Comparison of ENCODE assay signal across 24 mouse cellular contexts in genomic region chr5:117089147-117089546, GRCm38 (mm10). TPM values are rescaled to one million over a fixed set of nuclear protein-coding genes. Genes with fewer than 3 reads are reported as not detected.
DNase-seq lines count a peak whose midpoint lies in the region; ATAC-seq lines count a peak whose summit lies in the region.
"Had no signal": no experiment of that assay in that cellular context is flagged by ENCODE, and none has a peak within 500 bp of the region (broad histone marks: within the 10 kb centered on the region; RNA-seq: fewer than 3 reads in every experiment).

No protein-coding gene starts in this region.

- peaks cover 21% of the 10 kb centered on the region for H3K36me3 ChIP-seq in hindbrain, embryonic 16.5 days (ENCODE audit: control insufficient read depth, insufficient read depth, low read length)

- ATAC-seq in inflammation-experienced regulatory T-cells, adult 6 months, result peak; percentile 71
- no peak for ATAC-seq in hindbrain, embryonic 16.5 days
- ATAC-seq: forebrain, embryonic 16.5 days; liver, postnatal 0 days; midbrain, embryonic 13.5 days had no signal

- 61% methylated on average over 3 of the region's 3 CpGs for WGBS in hindbrain, embryonic 16.5 days

- no peak overlapping the region for H3K4me2 ChIP-seq in hindbrain, embryonic 16.5 days (ENCODE audit: low read length)
- H3K4me2 ChIP-seq: midbrain, embryonic 13.5 days; neural tube, embryonic 12.5 days had no signal

- peak; percentile 27 for DNase-seq in embryo, embryonic 10 days (ENCODE audit: low spot score)
- DNase-seq in embryo, embryonic 10.5 days (ENCODE audit: low spot score), result no peak
- peak; percentile 8 for DNase-seq in NIH3T3 (ENCODE audit: low read depth)
- DNase-seq in heart, adult 18-20 months, result no peak
- DNase-seq in urinary bladder, postnatal 25 days (ENCODE audit: low spot score), result no peak
- DNase-seq: cerebellum, adult 11-12 months; cerebellum, postnatal 25 days; gastrocnemius, postnatal 10 days; heart, adult 11 months; heart, postnatal 10 days; kidney, adult 8-10 months; kidney, postnatal 14 days; liver; liver, postnatal 0 days; right cerebral cortex, postnatal 25 days had no signal

- H3K4me1 ChIP-seq in hindbrain, embryonic 16.5 days (ENCODE audit: control insufficient read depth, insufficient read depth, low read depth, low read length), result peaks cover 10% of the 10 kb centered on the region
- H3K4me1 ChIP-seq: neural tube, embryonic 12.5 days had no signal

- H3K4me3 ChIP-seq in hindbrain, embryonic 16.5 days (ENCODE audit: low read length), result no peak overlapping the region
- H3K4me3 ChIP-seq: forebrain, embryonic 10.5 days; heart, embryonic 12.5 days; limb, embryonic 10.5 days; midbrain, embryonic 13.5 days; neural tube, embryonic 12.5 days had no signal

- no peaks in the 10 kb centered on the region for H3K9me3 ChIP-seq in hindbrain, embryonic 16.5 days (ENCODE audit: control insufficient read depth, low read length)
- H3K9me3 ChIP-seq: forebrain, embryonic 10.5 days; heart, embryonic 12.5 days; limb, embryonic 10.5 days; midbrain, embryonic 13.5 days; neural tube, embryonic 12.5 days had no signal

- H3K27ac ChIP-seq in hindbrain, embryonic 16.5 days (ENCODE audit: low read depth, low read length), result no peak overlapping the region
- H3K27ac ChIP-seq: forebrain, embryonic 10.5 days; limb, embryonic 10.5 days; macrophage; midbrain, embryonic 13.5 days; neural tube, embryonic 12.5 days had no signal

- H3K27me3 ChIP-seq in hindbrain, embryonic 16.5 days (replicated peaks; ENCODE audit: control insufficient read depth, insufficient read depth, low read length), result no peaks in the 10 kb centered on the region; the same call in 1 of the 2 replicates
- H3K27me3 ChIP-seq: neural tube, embryonic 12.5 days had no signal

- H3K9ac ChIP-seq in hindbrain, embryonic 16.5 days (ENCODE audit: low read depth, low read length), result no peak overlapping the region
- H3K9ac ChIP-seq: heart, embryonic 12.5 days; liver, postnatal 0 days; midbrain, embryonic 13.5 days; neural tube, embryonic 12.5 days had no signal

RNA-seq across cellular contexts. Expression of gene Suds3, which starts 26.8 kb away (rescaled TPM):
- 10 to 100 TPM in 2 of 3 experiments, 1 to 10 TPM in 1; 8.8 to 14.4 (median 11.7) TPM for polyA plus RNA-seq in inflammation-experienced regulatory T-cells, adult 6 months (2017; shearing (Covaris generic))
- polyA plus RNA-seq in hindbrain, embryonic 16.5 days (2015; fragmentation: Nextera tagmentation; extraction: Ambion mirVana), result 70.0 and 76.7 TPM in 2 replicates
- 10 to 100 TPM; 84.8 to 92.0 TPM for total RNA-seq in heart, adult 18-20 months (2021)

RNA-seq across cellular contexts. Expression of gene Taok3, which starts 30.8 kb away (rescaled TPM):
- 100 to 1,000 TPM; 115 to 147 (median 144) TPM for polyA plus RNA-seq in inflammation-experienced regulatory T-cells, adult 6 months (2017; shearing (Covaris generic))
- 61.7 and 63.3 TPM in 2 replicates for polyA plus RNA-seq in hindbrain, embryonic 16.5 days (2015; fragmentation: Nextera tagmentation; extraction: Ambion mirVana)
- total RNA-seq in heart, adult 18-20 months (2021), result 1 to 10 TPM; 5.8 to 7.8 TPM

Comparison
In these comparisons a context has a peak if more than half of its experiments do, and no peak if none do; other contexts are left out.
1. DNase-seq: peak in embryo, embryonic 10 days (single experiment) and NIH3T3 (single experiment); none in embryo, embryonic 10.5 days (single experiment), heart, adult 18-20 months (0 of 2) and urinary bladder, postnatal 25 days (single experiment).